Mouse (Mus musculus) telencephalon, adult 2 months (tissue): Measurements from ENCODE around the gene Paf1.

Source experiments
- DNase-seq: peaks from one replicate; pipeline ENCODE4 v3.0.0-alpha.2; 2011; ENCODE audit warnings: low read depth, low spot score

The Paf1 gene

GRCm38 (mm10) chr7:28392429-28393271, at the start of gene Paf1, which contains the start of gene Med29:
TSS of gene Paf1 (plus strand) at chr7:28392951.
TSS of gene Med29 (minus strand) at chr7:28392708.
- DNase-seq, result peak; percentile 100

DNA sequence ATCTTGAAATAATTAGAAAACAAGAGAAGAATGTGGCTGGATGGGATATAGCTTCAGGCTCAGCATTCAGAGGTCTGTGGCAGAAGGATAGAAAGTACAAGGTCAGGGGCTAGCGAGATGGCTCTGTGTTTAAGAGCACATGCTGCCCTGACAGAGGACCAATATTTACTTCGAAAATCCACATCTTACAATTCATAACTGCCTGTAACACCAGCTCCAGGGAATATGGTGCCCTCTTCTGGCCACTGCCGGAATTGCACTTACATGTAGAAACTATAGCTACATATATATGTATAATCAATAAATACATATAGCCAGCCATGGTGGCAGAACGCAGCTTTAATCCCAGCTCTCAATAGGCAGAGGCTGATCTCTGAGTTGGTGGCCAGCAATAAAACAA, 48.1 kb upstream of the Paf1 start:
- peak; percentile 28 for DNase-seq

- no peak for DNase-seq
Measured at GRCm38 (mm10) chr7:28347746-28348145, 45.0 kb upstream of the Paf1 start.

DNA sequence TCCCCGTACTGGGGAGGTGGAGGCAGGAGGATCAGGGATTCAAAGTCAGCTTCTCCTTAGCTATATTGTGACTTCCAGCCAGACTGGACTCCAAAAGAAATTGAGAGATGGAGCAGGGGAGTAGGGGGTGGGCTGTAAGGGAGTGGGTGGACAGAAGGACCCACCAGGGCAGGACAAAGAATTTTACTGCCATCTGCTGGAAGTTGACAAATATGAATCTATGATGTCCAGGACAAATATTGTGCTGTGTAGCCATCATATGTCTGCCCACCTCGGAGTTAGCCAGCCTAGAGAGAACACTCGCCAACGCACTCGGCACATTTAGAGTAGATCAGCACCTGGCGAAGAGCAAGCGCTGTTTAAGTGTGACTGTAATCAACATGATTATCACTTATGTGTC, 44.1 kb upstream of the Paf1 start:
- no peak for DNase-seq

DNA sequence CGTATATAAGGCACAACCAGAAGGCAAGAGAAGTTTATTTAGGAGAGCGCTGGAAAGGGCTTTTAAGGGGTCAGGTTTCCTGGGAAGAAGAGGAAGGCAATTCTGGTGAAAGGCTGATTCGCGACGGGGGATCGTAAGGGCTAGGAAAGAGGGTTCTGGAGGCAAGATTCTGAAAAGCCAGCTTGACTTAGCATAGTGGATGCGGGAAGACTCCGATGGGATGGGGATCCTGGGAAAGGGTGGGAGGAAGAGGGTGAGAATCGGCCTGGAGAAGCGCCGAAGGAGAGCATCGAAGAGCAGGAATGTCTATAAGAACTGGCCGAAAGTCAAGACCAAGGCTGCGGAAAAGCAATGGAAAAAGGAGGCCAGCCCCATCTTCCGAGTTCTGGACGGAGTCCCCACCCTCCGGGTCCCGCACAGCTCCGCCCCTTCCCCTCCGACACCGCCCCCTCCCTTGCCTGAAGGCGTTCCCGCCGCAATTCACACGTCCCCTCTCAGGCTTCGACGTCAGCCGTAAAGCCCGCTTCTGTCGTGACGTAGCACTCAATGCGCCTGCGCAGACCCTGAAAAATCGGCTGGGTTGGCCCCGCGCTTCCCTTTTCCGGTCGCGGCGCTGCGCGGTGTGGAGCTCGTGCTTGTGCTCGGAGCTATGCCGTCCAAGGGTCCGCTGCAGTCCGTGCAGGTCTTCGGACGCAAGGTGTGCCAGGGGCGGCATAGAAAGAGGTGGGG, 42.4 kb upstream of the Paf1 start, which contains the start of gene Rps16:
Rps16 (plus strand) TSS at position 498 of the 729 bp plus-strand sequence.
- peak; percentile 96 for DNase-seq

- DNase-seq, result no peak
Measured at GRCm38 (mm10) chr7:28351676-28352191, 41.0 kb upstream of the Paf1 start.

DNA sequence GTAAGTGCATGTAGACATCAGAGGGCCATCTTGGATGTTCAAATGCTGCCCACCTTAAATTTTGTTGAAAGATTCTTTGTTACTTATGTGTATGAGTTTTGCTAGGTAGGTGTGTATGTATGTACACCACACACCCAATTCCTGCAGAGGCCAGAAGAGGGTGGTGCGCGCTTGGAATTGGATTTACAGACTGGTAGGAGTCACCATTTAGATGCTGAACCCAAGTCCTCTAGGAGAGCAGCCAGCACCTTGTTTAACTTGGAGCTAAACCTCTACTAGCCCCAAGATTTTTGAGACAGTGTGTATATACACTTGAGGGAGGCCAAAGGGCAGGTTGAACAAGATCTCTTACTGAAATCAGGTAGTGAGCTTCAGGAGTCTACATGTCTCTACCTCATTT, 39.5 kb upstream of the Paf1 start:
- no peak for DNase-seq

DNA sequence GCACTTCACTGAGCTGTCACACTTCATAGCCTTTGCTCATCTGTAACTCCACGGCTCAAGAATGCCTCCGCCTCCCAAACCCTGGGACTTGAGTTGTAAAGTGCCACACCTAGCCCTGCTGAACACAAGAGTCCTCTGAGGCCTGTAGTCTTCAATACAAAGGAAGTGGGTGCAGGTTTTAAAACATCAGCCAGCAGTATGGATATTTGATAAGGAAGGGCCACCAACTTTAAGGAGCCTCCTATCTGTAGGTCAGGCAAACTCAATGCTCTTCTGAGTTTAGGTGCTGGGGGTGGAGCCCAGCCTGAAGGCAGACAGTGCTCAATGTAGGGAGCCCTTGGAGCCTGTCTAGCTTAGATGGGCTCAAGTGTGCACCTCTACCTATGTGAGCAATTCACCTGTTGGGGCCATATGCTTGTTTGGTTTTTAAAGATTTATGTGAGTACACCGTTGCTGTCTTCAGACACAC, 38.6 kb upstream of the Paf1 start:
- no peak for DNase-seq

DNA sequence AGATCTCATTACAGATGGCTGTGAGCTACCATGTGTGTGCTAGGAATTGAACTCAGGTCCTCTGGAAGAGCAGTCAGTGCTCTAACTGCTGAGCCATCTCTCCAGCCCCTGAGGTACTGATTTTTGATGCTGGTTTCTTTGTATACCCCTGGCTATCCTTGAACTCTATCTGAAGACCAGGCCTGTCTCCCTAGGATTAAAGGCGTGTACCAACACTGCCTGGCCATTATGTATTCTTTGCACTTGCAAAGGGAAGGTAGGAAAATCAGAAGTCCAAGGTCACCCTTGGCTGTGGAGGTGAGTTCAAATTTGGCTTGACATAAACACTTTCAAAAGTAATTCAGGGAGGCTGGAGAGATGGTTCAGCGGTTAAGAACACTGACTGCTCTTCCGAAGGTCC, 38.2 kb upstream of the Paf1 start:
- DNase-seq, result no peak

- no peak for DNase-seq
Measured at GRCm38 (mm10) chr7:28355221-28355620, 37.5 kb upstream of the Paf1 start.

GRCm38 (mm10) chr7:28356981-28357380, 35.8 kb upstream of the Paf1 start:
- DNase-seq, result no peak

DNA sequence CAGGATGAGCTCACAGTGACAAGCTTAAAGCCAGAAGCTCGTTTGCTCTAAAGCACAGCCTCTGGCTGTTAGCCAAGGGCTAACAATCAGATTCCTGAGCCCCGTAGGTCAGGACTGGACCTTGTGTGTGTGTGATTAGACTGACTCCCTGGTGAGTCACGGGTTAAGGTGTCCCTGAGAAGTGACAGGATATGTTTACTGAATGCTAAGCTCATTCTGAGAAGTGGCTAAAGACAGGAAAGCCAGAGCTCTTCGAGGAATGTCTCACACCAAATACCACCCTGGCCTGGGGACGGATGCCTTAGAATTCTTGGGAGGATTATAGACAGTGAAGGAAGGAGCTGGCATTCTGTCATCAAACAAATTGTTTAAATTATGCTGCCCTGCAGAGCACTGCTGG, 34.8 kb upstream of the Paf1 start:
- DNase-seq, result no peak

- no peak for DNase-seq
Measured at GRCm38 (mm10) chr7:28358431-28358830, 34.3 kb upstream of the Paf1 start.

DNA sequence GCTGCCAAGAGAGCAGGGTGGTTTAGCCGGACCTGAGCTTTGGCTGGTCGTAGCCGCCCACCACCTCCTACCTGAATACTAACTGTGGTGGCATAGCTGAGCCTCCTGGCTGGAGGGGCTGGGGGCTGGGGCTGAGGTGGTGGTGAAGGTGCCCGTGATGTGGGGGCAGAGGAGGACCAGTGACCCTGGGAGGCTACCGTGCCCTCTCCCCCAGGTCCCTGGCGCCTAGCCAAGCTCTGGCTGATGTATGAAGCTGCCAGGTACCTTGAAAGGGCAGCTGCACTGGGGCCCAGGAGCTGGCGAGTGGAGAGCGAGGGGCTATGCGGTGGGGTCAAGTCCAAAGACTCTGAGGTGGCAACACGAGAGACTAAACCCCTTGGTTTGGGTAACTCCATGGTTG, 32.9 kb upstream of the Paf1 start:
- no peak for DNase-seq

DNA sequence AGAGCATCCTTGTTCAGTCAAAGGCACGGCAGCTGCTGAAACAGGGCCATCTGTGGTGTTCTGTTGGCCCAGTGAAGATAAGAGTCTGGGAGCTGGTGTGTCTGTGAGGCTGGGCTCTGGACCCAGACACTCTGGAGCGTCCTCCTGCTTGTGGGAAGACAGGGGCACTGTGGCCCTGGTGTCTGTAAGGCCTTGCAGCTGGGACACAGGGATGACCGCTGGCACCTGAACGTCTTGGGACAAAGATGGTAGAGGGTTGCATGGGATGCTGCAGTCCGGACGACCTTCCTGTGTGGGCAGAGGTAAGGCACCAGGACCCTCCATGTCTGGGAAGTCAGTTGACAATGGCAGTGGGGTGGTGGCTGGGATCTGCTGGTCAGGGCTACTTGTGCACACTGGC, 32.5 kb upstream of the Paf1 start:
- DNase-seq, result no peak

DNA sequence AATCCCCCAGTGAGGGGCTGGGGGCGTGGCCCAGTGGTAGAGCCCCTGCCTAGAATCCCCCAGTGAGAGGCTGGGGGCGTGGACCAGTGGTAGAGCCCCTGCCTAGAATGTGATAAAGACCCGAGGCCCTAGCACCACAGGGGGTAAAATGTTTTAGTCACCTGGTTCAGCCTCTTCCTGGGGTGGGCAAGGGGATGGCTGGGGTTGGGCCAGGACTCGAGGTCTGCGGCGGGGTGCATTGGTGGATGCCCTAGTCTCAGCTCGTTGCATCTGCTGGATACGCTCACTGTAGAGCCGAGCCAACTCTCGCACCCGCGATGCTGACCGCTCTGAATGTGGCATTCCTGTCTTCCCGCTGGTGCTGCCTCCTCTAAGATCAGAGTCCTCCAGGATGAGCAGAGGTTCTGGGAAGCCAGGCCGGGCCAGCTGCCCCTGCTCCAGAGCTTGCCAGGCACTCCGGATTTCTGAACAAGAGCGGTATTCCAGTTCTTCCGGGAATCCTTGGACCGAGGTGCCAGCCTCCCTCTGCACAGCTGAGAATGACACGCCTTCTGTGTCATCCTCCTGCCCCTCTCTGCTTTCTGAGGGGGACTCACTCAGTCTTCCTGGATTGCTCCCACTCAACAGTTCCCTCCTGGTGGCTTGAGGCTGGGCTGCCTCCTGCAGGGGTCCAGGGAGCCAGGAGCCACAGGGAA, 31.0 kb upstream of the Paf1 start:
- no peak for DNase-seq

DNA sequence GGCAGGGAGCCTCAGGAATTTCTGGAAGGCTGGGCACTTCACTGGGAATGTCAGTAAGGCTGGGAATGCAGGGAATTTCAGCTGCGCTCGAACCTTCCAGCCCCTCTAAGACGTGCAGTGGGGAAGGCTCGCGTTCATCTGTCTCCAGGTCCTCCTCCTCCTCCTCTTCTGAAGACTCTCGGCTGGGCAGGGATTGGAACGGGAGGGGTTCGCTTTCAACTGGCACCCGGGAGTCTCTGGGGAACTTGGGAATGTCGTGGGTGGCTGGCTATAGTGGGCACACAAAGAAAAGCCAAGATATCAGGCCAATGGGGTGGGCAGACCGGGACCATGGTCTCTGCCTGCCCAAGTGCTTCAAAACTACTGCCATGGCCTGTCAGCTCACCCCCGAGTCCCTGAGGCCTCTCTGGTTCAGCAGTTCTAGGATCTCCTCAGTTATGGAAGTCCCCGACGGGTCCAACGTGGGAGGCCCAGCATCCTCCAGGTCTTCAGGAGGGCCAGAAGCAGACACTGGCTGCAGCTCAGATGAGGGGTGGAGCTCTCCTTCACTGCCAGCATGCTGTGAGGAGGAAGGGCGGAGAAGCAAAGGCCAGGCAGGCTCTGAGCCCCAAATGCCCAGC, 30.2 kb upstream of the Paf1 start:
- no peak for DNase-seq

DNA sequence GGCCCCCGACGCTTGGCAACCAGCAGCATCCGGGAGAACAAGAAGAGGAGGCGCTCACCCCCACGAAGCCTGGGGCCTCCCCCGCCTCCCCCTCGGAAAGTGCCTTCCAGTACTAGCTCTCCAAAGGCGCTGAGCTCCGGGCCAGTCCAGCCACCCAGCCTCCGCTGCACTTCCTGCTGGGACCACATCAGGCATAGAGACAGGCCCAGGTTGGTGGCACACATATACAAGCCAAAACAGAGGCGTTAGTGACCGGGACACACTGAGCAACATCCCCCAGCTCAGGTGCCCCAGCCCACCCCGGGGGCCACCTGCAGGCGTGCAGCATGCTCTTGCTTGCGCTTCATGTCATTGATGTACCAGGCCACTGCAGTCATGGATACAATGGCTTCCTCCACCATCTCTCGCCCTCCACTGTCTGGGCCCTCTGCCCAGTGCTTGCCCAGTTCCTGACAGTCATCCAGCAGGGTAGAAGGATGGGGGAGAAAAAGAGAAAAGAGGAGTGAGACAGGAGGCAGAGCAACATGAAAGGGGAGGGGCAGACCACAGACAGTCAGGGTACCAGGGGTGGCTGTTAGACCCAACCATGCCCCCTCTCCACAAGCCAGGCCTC, 25.0 kb upstream of the Paf1 start:
- no peak for DNase-seq

- DNase-seq, result no peak
Measured at GRCm38 (mm10) chr7:28368276-28368920, 24.4 kb upstream of the Paf1 start.

DNA sequence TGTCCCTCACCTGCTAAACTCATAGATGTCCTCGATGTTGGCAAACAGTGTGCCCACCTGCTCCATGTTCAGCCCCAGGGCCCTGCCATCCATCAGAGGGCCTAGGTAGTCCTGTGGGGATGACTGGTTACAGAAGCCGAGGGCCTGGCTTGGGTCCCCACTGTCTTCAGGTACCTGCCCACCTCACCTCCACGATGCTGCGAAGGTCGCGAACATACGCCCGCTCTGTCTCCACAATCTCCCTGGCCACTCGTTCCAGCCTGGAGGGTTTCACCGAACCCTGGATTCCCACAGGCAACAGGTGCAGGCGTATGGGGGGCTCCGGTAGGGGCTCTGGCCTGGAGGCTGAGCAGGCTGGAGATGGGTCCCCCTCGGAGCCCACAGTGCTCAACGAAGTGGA, 22.7 kb upstream of the Paf1 start:
- no peak for DNase-seq
